Mouse (Mus musculus) heart, postnatal 0 days (tissue): Measurements from ENCODE around the gene Fbxl7.

Experiments
- CTCF ChIP-seq: IDR thresholded peaks from 2 replicates; pipeline ENCODE4 v1.5.1; 2016; ENCODE audit warnings: antibody characterized with exemption, control low read depth, low read depth
- EP300 ChIP-seq: IDR thresholded peaks from 2 replicates; pipeline ENCODE4 v1.6.1; 2016; ENCODE audit warnings: antibody characterized with exemption, low read depth

DNA sequence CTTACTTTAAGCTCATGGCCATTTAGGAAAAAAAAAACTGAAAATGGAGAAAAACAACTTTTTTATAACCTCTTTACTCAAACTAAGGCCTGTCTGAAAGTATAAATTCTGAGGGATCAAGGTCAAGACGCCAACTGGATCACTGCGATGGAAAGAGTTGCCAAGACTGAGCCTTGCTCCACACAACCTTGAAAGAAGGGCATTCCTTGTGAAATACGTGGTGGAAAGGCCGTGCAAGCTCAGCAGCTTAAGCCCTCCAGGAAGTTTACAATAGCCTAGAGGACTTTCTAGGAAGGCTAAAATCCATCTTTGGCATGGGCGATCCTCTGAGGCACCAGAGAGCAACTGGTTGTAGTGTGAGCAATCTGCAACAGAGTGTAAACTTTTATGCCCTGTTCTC is 27.9 kb downstream of the Fbxl7 start:
- TF ChIP-seq EP300 (no peak), CTCF (no peak)
